Mouse (Mus musculus) thymus, adult 2 months (tissue): ENCODE results near the gene Pxylp1.

ENCODE experiments used
- CTCF ChIP-seq: fragments of 200-500 bp; IDR thresholded peaks from 2 replicates; pipeline ENCODE4 v1.5.1; 2012; ENCODE audit warnings: mild to moderate bottlenecking, control low read depth, low read length, moderate library complexity, borderline replicate concordance; ENCODE audit not compliant: control insufficient read depth, poor library complexity, insufficient read depth; ENCODE audit errors: extremely low read depth
- POLR2A ChIP-seq: fragments of 200-500 bp; IDR thresholded peaks from 2 replicates; pipeline ENCODE4 v1.6.1; 2012; ENCODE audit warnings: mild to moderate bottlenecking, low read length, control low read depth, moderate library complexity; ENCODE audit not compliant: control insufficient read depth, poor library complexity, insufficient read depth; ENCODE audit errors: extremely low read depth

GRCm38 (mm10) chr9:96908737-96909136 is 16.3 kb upstream of the Pxylp1 start:
- no peak for TF ChIP-seq POLR2A
- no peak for TF ChIP-seq CTCF
